Mouse (Mus musculus): ENCODE data around the gene Cyb5r3. TPM values are rescaled to one million over a fixed set of nuclear protein-coding genes. Genes with fewer than 3 reads are reported as not detected.

Cyb5r3 gene
- total RNA-seq, 2 experiments from 2014 or later: 106 TPM

- intact Hi-C loops (cut with DNase I): loop anchor here (10.0 kb wide), 1 partner anchor 308 kb away; no protein-coding TSS in a partner anchor
These were observed 59.5 kb downstream of the Cyb5r3 start for GRCm38 (mm10) chr15:83112898-83113297.

GRCm38 (mm10) chr15:83111874-83112273 is 60.5 kb downstream of the Cyb5r3 start:
- intact Hi-C loops (cut with DNase I): loop anchor here (10.0 kb wide), 1 partner anchor 307 kb away; no protein-coding TSS in a partner anchor
- no peak for DNase-seq

More at GRCm38 (mm10) chr15:83112898-83113297, 59.5 kb downstream of the Cyb5r3 start:
- peak; percentile 78 for DNase-seq

GRCm38 (mm10) chr15:83111290-83111689 is 61.1 kb downstream of the Cyb5r3 start:
- intact Hi-C loops (cut with DNase I): loop anchor here (10.0 kb wide), 1 partner anchor 306 kb away; no protein-coding TSS in a partner anchor
- no peak for DNase-seq

GRCm38 (mm10) chr15:83107814-83108213 is 64.6 kb downstream of the Cyb5r3 start:
- no peak for DNase-seq
- intact Hi-C loops (cut with DNase I): no loop called here

DNA sequence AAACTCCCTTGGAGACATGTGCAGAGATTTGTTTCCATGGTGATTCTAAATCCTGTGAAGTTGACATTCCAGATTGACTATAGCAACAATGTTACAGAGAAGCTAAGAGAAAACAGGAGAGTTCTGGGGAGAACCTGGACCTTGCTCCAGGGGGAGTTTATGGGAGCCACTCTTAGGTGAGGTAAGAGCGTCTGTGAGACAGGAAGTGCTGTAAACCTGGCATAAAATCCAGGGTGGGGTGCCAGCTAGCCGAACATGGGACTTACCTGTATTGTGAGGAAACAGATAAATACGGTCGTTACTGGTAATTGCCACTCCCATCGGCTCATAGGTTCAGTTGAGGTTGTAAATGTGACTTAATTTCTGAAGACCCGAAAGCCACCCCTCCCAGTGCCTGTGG is 66.0 kb downstream of the Cyb5r3 start:
- intact Hi-C loops (cut with DNase I): no loop called here
- no peak for DNase-seq

Other genes starting within 250 kb of the Cyb5r3 start
- 100 to 1,000 TPM; 142 to 145 TPM for gene Tcf20, start 184.7 kb downstream of the Cyb5r3 start, total RNA-seq (2021)
- 1 to 10 TPM; 2.0 to 2.1 TPM for gene Nfam1, start 139.3 kb downstream of the Cyb5r3 start, total RNA-seq (2021)
- gene Serhl, start 83.1 kb downstream of the Cyb5r3 start, total RNA-seq (2021): 1 to 10 TPM; 5.1 to 7.3 TPM
- 100 to 1,000 TPM; 125 to 127 TPM for gene Rrp7a, start 49.8 kb downstream of the Cyb5r3 start, total RNA-seq (2021)
- 10 to 100 TPM; 92.9 to 94.2 TPM for gene Poldip3, start 23.2 kb downstream of the Cyb5r3 start, total RNA-seq (2021)
- gene A4galt, start 79.2 kb upstream of the Cyb5r3 start, total RNA-seq (2021): 1 to 10 TPM; 3.1 to 3.9 TPM
- 10 to 100 TPM; 27.9 to 30.2 TPM for gene Arfgap3, start 177.7 kb upstream of the Cyb5r3 start, total RNA-seq (2021)

Data from left cerebral cortex, postnatal 4 days (tissue).